Mouse (Mus musculus): ENCODE results near the gene Prm3. TPM values are rescaled to one million over a fixed set of nuclear protein-coding genes. Genes with fewer than 3 reads are reported as not detected.

The Prm3 gene
- polyA plus RNA-seq, 1 experiment from 2014 or later: not detected

DNA sequence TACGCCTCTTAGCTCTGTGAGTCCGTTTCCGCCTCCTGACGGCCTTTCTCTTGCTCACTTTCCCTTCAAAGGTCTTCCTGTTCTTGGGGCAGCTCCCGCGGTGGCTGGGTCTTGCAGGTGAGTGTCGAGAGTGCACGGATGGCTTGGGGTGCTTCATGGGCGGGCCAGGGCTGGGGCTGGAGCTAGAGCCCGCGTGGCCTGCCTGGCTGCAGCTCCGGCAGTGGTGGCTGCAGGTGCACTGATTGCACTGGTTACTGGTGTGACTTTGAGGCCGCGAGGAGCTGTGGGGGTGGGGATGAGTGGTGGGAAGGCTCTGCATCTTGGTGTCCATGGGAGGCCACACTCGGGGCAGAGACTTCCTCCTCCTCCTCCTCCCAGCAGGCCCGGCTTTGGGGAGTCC lies 2.4 kb downstream of the Prm3 start, which contains the start of gene Tnp2:
Gene Tnp2, minus strand, starts transcription at position 390 of the 400 bp plus-strand sequence.
- Histone ChIP-seq H3K9me3 (no peaks in the 10 kb centered on the region), H3K9ac (no peak within 1 kb of the TSS), H3K4me2 (replicated peaks) (no peak within 1 kb of the TSS), H3K36me3 (no peaks in the 10 kb centered on the region), H3K4me1 (replicated peaks) (peaks cover 17% of the 10 kb centered on the region; the same call in 1 of the 2 replicates), H3K4me3 (replicated peaks) (no peak within 1 kb of the TSS), H3K27me3 (replicated peaks) (no peaks in the 10 kb centered on the region), H3K27ac (no peak within 1 kb of the TSS)
- 56% methylated on average over 16 of the region's 16 CpGs for WGBS
- ATAC-seq: no peak

DNA sequence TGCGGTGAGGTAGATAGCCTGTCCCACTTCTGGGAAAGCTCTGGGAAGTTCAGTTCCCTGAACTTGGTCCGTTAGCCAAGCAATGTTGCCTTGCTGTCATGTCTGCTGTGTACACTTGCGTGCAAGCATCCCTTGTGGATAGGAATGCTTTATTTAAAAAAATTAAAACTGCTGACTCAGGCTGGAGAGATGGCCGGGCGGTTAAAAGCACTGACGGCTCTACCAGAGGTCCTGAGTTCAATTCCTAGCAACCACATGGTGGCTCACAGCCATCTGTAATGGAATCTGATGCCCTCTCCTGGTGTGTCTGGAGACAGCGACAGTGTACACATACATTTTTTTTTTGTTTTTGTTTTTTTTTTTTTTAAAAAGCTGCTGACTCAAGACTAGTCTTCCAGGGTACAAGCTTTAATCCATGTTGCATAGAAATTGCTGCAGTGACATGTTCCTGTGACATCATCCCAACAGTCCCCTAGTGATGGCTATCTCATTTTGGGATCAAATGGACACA lies 3.1 kb downstream of the Prm3 start:
- H3K4me3 ChIP-seq (replicated peaks): no peak overlapping the region
- H3K27me3 ChIP-seq (replicated peaks): no peaks in the 10 kb centered on the region
- peaks cover 24% of the 10 kb centered on the region for H3K4me1 ChIP-seq (replicated peaks)
- H3K27ac ChIP-seq: no peak overlapping the region
- ATAC-seq: no peak
- H3K4me2 ChIP-seq (replicated peaks): no peak overlapping the region
- WGBS: 83% methylated on average over 7 of the region's 7 CpGs
- no peak overlapping the region for H3K9ac ChIP-seq
- no peaks in the 10 kb centered on the region for H3K36me3 ChIP-seq
- no peaks in the 10 kb centered on the region for H3K9me3 ChIP-seq

DNA sequence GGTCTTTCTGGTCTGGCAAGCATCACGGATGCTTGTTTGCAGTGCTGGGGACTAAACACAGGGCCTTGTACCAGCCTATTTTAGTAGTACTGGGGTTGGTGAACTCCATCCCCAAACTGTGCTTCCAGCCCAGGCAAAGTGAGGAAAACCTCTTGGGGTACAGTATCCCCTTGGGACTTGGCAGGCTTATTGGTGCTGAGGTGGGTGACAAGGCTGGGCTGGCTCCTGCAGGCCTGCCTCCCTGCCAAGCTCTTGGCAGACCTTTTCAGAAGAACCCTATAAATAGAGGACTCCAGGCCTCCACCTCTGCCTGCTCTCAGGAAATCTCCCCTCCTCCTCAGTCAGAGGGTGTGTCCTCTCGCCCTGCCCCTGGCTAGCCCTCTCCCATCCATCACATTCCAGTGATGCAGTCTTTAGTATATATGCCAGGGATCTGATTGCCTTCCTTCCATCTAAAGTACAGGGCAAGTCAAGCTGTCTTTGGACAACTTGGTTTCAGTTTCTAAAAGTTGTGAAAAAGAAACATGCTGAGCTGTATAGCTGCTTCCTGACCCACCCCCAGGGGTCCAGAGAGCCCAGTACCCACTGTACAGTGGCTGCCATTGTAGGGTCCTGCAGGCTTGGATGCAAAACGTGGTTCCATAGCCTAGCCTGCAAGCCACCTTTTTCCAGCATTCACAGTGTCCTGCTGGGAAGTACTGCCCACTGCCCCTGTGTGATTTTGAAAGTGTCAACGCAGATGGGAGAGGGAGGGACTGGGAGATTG lies 3.7 kb downstream of the Prm3 start:
- Histone ChIP-seq H3K4me2 (replicated peaks) (peak overlapping the region; percentile 91), H3K27ac (peak overlapping the region; percentile 99; the same call in 1 of the 2 replicates), H3K9me3 (no peaks in the 10 kb centered on the region), H3K36me3 (no peaks in the 10 kb centered on the region), H3K4me1 (replicated peaks) (peaks cover 28% of the 10 kb centered on the region), H3K4me3 (replicated peaks) (no peak overlapping the region), H3K27me3 (replicated peaks) (no peaks in the 10 kb centered on the region), H3K9ac (no peak overlapping the region; the same call in 1 of the 2 replicates)
- 59% methylated on average over 4 of the region's 4 CpGs for WGBS
- ATAC-seq: no peak

DNA sequence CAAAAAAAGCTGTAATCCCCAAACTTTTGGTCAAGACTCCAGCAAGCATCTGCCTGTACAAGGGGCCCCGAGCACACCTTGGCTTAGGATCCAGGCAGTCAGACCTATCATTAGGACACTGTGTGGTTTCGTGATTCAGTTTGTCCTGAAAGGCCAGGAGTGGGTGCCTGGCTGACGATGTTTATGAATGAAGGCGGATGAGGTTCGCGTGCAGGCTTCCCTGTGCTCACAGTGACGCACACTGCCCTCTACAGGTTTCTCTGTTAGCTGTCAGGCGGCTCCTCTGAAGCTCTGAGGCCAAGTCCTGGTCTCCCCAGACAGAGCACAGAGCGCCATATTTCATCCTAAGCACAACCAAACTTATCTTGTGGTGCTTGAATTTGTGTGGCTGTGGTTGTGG lies 4.4 kb downstream of the Prm3 start:
- no peaks in the 10 kb centered on the region for H3K9me3 ChIP-seq

DNA sequence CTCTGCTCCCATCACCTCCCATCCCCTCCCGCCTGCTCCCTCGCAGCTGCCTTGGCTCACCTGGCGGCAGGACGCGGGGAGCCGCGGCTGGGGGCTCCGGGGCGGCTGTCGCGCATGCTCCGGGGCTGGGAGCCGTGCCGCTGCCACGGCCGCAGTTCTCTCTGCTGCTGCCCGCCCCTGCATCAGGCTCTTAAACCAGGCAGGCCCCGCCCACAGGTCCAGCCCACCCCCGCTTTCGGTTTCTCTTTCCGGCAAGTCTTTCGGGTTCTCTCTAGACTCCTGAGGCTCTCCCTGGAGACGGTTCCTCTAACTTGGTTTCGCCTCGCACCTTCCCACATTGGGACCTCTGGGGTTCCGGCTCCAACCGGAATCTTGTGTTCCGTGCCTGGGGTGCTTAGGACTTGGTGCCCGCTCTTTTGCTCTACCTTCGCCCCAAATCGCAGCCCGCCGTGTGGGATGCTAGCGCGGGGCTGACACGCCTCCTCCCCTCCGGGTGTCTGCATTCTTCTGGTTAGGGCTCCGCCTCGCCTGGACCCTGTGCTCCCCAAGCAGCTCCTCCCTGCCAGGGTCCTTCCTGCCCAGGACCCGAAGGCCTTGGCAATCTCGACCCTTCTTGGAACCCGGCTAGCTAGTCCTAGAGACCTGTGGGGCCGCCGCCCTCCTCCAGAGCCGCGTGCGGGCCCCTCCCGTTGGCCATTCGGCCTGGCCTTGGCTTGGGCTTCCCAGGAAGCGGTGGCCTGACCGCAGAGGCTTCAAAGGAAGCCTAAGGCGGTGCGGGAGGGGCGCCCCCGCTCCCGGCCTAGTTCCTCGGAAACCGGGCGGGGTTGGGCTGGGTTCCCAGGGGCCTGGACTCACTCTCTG lies 5.1 kb downstream of the Prm3 start, which contains the start of gene Socs1:
Gene Socs1, minus strand, starts transcription at position 166 of the 861 bp plus-strand sequence.
- Histone ChIP-seq H3K4me1 (replicated peaks) (peaks cover 39% of the 10 kb centered on the region), H3K4me3 (replicated peaks) (peak within 1 kb of the TSS; percentile 83), H3K9me3 (no peaks in the 10 kb centered on the region), H3K9ac (peak within 1 kb of the TSS; percentile 71), H3K4me2 (replicated peaks) (peak within 1 kb of the TSS; percentile 91), H3K27me3 (replicated peaks) (no peaks in the 10 kb centered on the region), H3K36me3 (no peaks in the 10 kb centered on the region), H3K27ac (peak within 1 kb of the TSS; percentile 99)
- ATAC-seq: peak; percentile 91
- under 1% methylated on average over 58 of the region's 59 CpGs for WGBS

More for the DNA sequence above, 4.4 kb downstream of the Prm3 start:
- H3K27me3 ChIP-seq (replicated peaks): no peaks in the 10 kb centered on the region
- peaks cover 34% of the 10 kb centered on the region for H3K4me1 ChIP-seq (replicated peaks)
- under 1% methylated on average over 9 of the region's 9 CpGs for WGBS
- peak overlapping the region; percentile 99 for H3K27ac ChIP-seq
- no peaks in the 10 kb centered on the region for H3K36me3 ChIP-seq
- H3K4me2 ChIP-seq (replicated peaks): peak overlapping the region; percentile 91
- H3K9ac ChIP-seq: peak overlapping the region; percentile 71
- peak overlapping the region; percentile 83 for H3K4me3 ChIP-seq (replicated peaks)
- ATAC-seq: peak; percentile 46

DNA sequence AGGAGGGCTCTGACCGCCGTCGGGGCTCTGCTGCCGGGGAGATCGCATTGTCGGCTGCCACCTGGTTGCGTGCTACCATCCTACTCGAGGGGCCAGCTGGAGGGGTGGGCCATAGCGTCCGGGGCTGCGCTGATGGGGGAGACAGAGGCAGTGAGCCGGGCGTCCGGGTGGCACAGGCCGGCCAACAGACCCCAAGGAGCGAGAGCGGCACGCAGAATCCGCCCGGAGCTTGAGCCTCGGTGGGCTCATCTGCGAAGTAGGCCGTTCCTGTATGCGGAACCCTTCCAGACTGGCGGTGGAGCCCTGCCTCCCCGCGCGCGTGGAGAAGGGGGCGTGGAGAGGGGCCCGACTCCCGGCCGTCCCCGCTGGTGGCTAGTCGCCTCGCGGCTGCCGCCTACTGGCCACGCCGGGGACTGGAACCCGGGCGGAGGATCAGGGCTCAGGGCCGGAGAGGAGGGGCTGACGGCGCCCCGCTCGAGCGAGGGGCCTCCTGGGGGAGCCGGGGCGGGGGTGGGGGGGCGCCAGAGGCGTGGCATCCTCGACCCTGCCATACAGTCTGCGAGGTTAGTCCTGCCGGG lies 5.8 kb downstream of the Prm3 start:
- Histone ChIP-seq H3K9ac (peak overlapping the region; percentile 71), H3K4me1 (replicated peaks) (peaks cover 43% of the 10 kb centered on the region), H3K4me2 (replicated peaks) (peak overlapping the region; percentile 91), H3K27me3 (replicated peaks) (no peaks in the 10 kb centered on the region), H3K4me3 (replicated peaks) (peak overlapping the region; percentile 83), H3K36me3 (no peaks in the 10 kb centered on the region), H3K9me3 (no peaks in the 10 kb centered on the region), H3K27ac (peak overlapping the region; percentile 99)
- under 1% methylated on average over 53 of the region's 55 CpGs for WGBS
- peak; percentile 87 for ATAC-seq

DNA sequence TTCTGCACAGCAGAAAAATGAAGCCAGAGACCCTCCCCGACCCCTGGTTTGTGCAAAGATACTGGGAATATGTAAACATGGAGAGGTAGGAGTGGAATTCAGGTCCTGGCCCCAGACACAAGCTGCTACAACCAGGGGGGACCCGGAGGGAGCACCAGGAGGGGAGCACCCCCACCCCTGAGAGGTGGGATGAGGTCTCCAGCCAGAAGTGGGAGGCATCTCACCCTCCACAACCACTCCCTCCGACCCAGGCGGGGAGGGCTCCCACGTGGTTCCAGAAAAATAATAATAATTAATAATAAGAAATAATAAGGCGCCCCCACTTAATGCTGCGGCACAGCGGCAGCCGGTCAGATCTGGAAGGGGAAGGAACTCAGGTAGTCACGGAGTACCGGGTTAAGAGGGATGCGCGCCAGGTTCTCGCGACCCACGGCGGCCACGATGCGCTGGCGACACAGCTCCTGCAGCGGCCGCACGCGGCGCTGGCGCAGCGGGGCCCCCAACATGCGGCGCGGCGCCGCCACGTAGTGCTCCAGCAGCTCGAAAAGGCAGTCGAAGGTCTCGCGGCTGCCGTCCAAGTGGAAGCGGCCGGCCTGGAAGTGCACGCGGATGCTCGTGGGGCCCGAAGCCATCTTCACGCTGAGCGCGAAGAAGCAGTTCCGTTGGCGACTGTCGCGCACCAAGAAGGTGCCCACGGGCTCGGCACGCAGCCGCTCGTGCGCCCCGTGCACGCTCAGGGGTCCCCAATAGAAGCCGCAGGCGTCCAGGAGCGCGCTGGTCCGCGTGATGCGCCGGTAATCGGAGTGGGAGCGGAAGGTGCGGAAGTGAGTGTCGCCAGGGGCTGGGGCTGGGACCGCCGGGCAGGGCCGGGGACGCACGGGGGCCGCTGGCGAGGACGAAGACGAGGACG lies 6.6 kb downstream of the Prm3 start:
- Histone ChIP-seq H3K9ac (peak overlapping the region; percentile 71), H3K4me3 (replicated peaks) (peak overlapping the region; percentile 83), H3K27me3 (replicated peaks) (no peaks in the 10 kb centered on the region), H3K36me3 (no peaks in the 10 kb centered on the region), H3K9me3 (no peaks in the 10 kb centered on the region), H3K4me2 (replicated peaks) (peak overlapping the region; percentile 91), H3K4me1 (replicated peaks) (peaks cover 43% of the 10 kb centered on the region), H3K27ac (peak overlapping the region; percentile 99)
- peak; percentile 6 for ATAC-seq
- WGBS: 1% methylated on average over 81 of the region's 81 CpGs

DNA sequence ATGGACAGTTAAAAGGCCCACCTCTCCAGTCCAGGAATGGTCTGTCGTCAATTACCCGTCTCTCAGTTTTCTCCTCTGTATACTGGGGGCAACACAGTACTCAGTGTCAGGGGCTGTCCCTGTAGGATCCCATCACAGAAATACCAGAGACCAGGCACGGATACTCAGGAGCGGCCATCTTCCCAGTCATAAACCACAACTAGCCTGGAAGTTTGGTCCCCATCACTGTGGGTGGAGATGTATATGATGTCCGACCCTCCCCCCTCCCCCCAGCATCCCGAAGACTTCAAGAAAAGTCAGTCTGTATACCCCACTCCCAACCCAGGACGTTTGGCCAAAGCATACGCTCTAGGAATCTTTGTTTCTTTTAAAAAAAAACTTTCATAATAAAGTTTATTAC lies 7.3 kb downstream of the Prm3 start:
- Histone ChIP-seq H3K27ac (no peak overlapping the region), H3K4me1 (replicated peaks) (peaks cover 43% of the 10 kb centered on the region), H3K36me3 (no peaks in the 10 kb centered on the region), H3K4me3 (replicated peaks) (peak overlapping the region; percentile 83), H3K9ac (no peak overlapping the region), H3K27me3 (replicated peaks) (no peaks in the 10 kb centered on the region), H3K4me2 (replicated peaks) (peak overlapping the region; percentile 91), H3K9me3 (no peaks in the 10 kb centered on the region)
- no peak for ATAC-seq
- WGBS: 53% methylated on average over 8 of the region's 8 CpGs

DNA sequence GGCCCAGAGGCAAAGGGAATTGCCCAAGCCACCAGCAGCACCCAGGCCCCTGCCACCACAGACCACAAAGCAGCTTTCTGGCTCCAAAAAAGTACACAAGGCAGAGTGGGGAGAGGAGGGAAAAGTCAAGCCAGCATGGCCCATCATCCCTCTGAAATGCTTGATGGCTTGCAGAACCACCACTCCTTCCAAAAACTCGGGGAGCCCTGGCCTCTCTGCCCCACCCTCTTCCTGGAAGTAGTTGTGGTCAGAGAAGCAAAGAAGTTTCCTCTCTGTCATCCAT lies 7.6 kb downstream of the Prm3 start:
- H3K36me3 ChIP-seq: no peaks in the 10 kb centered on the region
- no peaks in the 10 kb centered on the region for H3K9me3 ChIP-seq
- peak overlapping the region; percentile 83 for H3K4me3 ChIP-seq (replicated peaks)
- H3K27me3 ChIP-seq (replicated peaks): no peaks in the 10 kb centered on the region
- H3K4me2 ChIP-seq (replicated peaks): peak overlapping the region; percentile 91
- no peak overlapping the region for H3K27ac ChIP-seq
- peaks cover 43% of the 10 kb centered on the region for H3K4me1 ChIP-seq (replicated peaks)
- ATAC-seq: no peak
- H3K9ac ChIP-seq: no peak overlapping the region
- 20% methylated on average over 1 of the region's 1 CpGs for WGBS

DNA sequence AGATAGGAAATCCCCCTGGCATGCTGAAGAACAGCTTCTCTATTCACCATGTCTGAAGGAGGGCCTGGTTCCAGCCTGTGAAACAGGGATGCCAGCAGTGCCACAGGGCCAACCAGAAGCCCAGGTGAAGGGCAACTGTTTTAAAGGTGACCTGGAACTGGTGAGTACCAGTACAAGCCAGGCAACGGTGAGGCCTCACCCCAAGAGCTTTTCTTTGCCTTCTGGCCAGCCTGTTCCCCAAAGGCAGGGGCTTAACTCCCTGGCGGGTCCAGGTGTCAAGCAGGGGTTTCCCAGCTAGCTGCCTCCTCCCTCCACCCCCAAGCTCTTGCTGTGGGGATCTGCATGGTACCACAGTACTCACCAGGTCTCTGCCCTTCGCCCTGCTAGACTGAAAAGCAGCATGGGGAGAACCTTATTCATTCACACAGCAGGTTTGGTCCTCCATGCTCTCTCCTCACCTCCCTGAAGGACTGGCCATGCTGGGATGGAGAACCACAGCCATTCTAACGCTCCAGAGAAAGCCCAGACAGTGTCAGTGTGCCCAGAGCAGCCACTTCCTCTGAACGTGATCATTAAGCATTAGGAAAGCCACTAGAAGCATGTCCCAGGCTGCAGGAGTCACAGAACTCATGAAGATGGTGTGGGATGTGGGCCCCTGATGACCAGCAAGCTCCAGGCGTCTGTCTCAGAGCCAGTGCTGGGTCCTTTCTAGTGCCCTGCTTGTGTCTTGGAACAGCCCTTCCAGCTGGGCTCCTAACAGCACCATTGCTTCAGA lies 8.2 kb downstream of the Prm3 start:
- Histone ChIP-seq H3K4me2 (replicated peaks) (peak overlapping the region; percentile 91), H3K4me3 (replicated peaks) (peak overlapping the region; percentile 83; the same call in 1 of the 2 replicates), H3K4me1 (replicated peaks) (peaks cover 43% of the 10 kb centered on the region), H3K9ac (no peak overlapping the region), H3K27ac (no peak overlapping the region), H3K27me3 (replicated peaks) (no peaks in the 10 kb centered on the region), H3K36me3 (no peaks in the 10 kb centered on the region), H3K9me3 (no peaks in the 10 kb centered on the region)
- WGBS: 62% methylated on average over 6 of the region's 6 CpGs
- no peak for ATAC-seq
